Comparison of ENCODE assay signal across 7 mouse cellular contexts in genomic region chr7:137313904-137314691, GRCm38 (mm10). TPM values are rescaled to one million over a fixed set of nuclear protein-coding genes. Genes with fewer than 3 reads are reported as not detected.
DNase-seq lines count a peak whose midpoint lies in the region; ATAC-seq and TF ChIP-seq lines count a peak whose summit lies in the region.

TSS of gene Ebf3 (minus strand) at chr7:137314445.

- no peaks in the 10 kb centered on the region for H3K36me3 ChIP-seq in intestine, embryonic 16.5 days (ENCODE audit: control insufficient read depth, insufficient read depth, low read length)

- peak within 1 kb of the TSS; percentile 68 for H3K9ac ChIP-seq in intestine, embryonic 16.5 days (ENCODE audit: low read depth, low read length)

- H3K27ac ChIP-seq in intestine, embryonic 16.5 days (ENCODE audit: low read length), result peak within 1 kb of the TSS; percentile 28; the same call in 1 of the 2 replicates
- no peak within 1 kb of the TSS for H3K27ac ChIP-seq in olfactory bulb, adult 2 months (ENCODE audit: insufficient read depth, low read depth, low read length)

- ATAC-seq in Patski, result peak; percentile 23
- peak; percentile 85 for ATAC-seq in intestine, embryonic 16.5 days

- peaks cover 55% of the 10 kb centered on the region for H3K27me3 ChIP-seq in Patski
- peaks cover 78% of the 10 kb centered on the region for H3K27me3 ChIP-seq in intestine, embryonic 16.5 days (replicated peaks; ENCODE audit: control insufficient read depth, insufficient read depth, low read length)

- no peak for TF ChIP-seq CTCF in Patski (IDR thresholded peaks at IDR 0.05)
- no peak for TF ChIP-seq CTCF in brain, embryonic 14.5 days (IDR thresholded peaks at IDR 0.05; ENCODE audit: borderline replicate concordance, extremely low read depth, insufficient read depth, insufficient read length)
- no peak for TF ChIP-seq CTCF in olfactory bulb, adult 2 months (IDR thresholded peaks at IDR 0.05; ENCODE audit: insufficient read depth, low read depth, low read length)

- in situ Hi-C loops in Patski (cut with MboI; ENCODE audit: low pct_unique_long_range_greater_than_20kb), result loop anchor here (25.0 kb wide), 1 partner anchor 827 kb away; no protein-coding TSS in a partner anchor

- CTCF ChIA-PET in Patski (lab: Charles Lee), result no interaction called here

- under 1% methylated on average over 90 of the region's 127 CpGs for WGBS in intestine, embryonic 16.5 days
- WGBS in olfactory bulb, adult 2 months, result 2% methylated on average over 126 of the region's 127 CpGs

- 0 out of 2 replicates have a peak, but pooled peaks have one; percentile 13 for TF ChIP-seq POLR2A in brain, embryonic 14.5 days (IDR thresholded peaks at IDR 0.05; ENCODE audit: borderline replicate concordance, extremely low read depth, insufficient read depth, insufficient read length, poor library complexity, severe bottlenecking)
- TF ChIP-seq POLR2A in olfactory bulb, adult 2 months (IDR thresholded peaks at IDR 0.05; ENCODE audit: insufficient read depth, low read depth, low read length), result no peak

- H3K4me2 ChIP-seq in intestine, embryonic 16.5 days (ENCODE audit: low read depth, low read length), result peak within 1 kb of the TSS; percentile 96

- H3K4me1 ChIP-seq in intestine, embryonic 16.5 days (ENCODE audit: control insufficient read depth, insufficient read depth, low read length), result peaks cover 29% of the 10 kb centered on the region
- H3K4me1 ChIP-seq in olfactory bulb, adult 2 months (ENCODE audit: control insufficient read depth, insufficient read depth, low read length), result peaks cover 19% of the 10 kb centered on the region

- no peaks in the 10 kb centered on the region for H3K9me3 ChIP-seq in intestine, embryonic 16.5 days (ENCODE audit: control insufficient read depth, low read length)

- DNase-seq in Patski (ENCODE audit: low read depth, low spot score), result no peak
- DNase-seq in brain, embryonic 14.5 days (ENCODE audit: low read depth), result peak; percentile 93
- peak; percentile 93 to 94 for DNase-seq in gastrocnemius, postnatal 4 days (ENCODE audit: low spot score in 2 of 2)
- peak; percentile 59 to 62 for DNase-seq in lung, adult 18-20 months
- peak; percentile 71 to 76 for DNase-seq in urinary bladder, postnatal 4 days (ENCODE audit: low spot score in 2 of 2)

- POLR2A ChIA-PET in Patski (lab: Charles Lee), result no interaction called here

- peak within 1 kb of the TSS; percentile 62 for H3K4me3 ChIP-seq in intestine, embryonic 16.5 days (ENCODE audit: low read length)
- H3K4me3 ChIP-seq in olfactory bulb, adult 2 months (ENCODE audit: insufficient read depth, low read depth, low read length), result peak within 1 kb of the TSS; percentile 25

RNA-seq across cellular contexts. Expression of gene Ebf3, which starts in this region (rescaled TPM):
- 0.86 TPM for polyA plus RNA-seq in Patski (2021)
- 46.4 and 157 TPM in 2 replicates for polyA plus RNA-seq in brain, embryonic 14.5 days (2012; rRNA removed)
- total RNA-seq in gastrocnemius, postnatal 4 days (2021), result 10 to 100 TPM; 45.8 to 50.1 TPM
- 0.22 and 0.43 TPM in 2 replicates for polyA plus RNA-seq in intestine, embryonic 16.5 days (2015; fragmentation: Nextera tagmentation; extraction: Ambion mirVana)
- not detected in 2 replicates for polyA plus RNA-seq in olfactory bulb, adult 2 months (2012; ENCODE audit: insufficient read depth, insufficient read length, low replicate concordance, missing spikeins)

Comparison
In these comparisons a context has a peak if more than half of its experiments do, and no peak if none do; other contexts are left out.
1. RNA of gene Ebf3 (polyA plus RNA-seq): 46.4 to 157 TPM in brain, embryonic 14.5 days; 0.86 TPM in Patski (single experiment), 0.22 to 0.43 TPM in intestine, embryonic 16.5 days and not detected in olfactory bulb, adult 2 months; every median in the first group is over 10 times any median in the second.
2. Peak in ATAC-seq in Patski; RNA of the gene not detected or under 1 TPM.
3. Peak in ATAC-seq, H3K4me3 ChIP-seq, H3K27ac ChIP-seq, H3K9ac ChIP-seq and H3K4me2 ChIP-seq in intestine, embryonic 16.5 days; RNA of the gene not detected or under 1 TPM.